Mouse (Mus musculus) hindbrain, postnatal 0 days (tissue): ENCODE measurements around the gene Dnah2. TPM values are rescaled to one million over a fixed set of nuclear protein-coding genes. Genes with fewer than 3 reads are reported as not detected.

Experiments
- ATAC-seq: fragments of 200-750 bp; cut with Nextera tagmentation; 2 replicates; pipeline ENCODE4 v1.8.0; 2017; ENCODE audit warnings: mild to moderate bottlenecking, moderate TSS enrichment, moderate library complexity
- DNase-seq: peaks from one replicate; pipeline ENCODE4 v3.0.0-alpha.2; 2015; ENCODE audit warnings: low spot score
- H3K27ac ChIP-seq: fragments of 300-500 bp; sonication (generic); 2 replicates; pipeline ENCODE4 v1.5.1; 2014; ENCODE audit warnings: mild to moderate bottlenecking
- H3K27me3 ChIP-seq: fragments of 300-500 bp; sonication (generic); 2 replicates; pipeline ENCODE4 v1.6.1; 2014; ENCODE audit warnings: low read length, mixed read lengths; ENCODE audit not compliant: insufficient read depth
- H3K36me3 ChIP-seq: fragments of 300-500 bp; sonication (generic); 2 replicates; pipeline ENCODE4 v1.6.1; 2014; ENCODE audit warnings: low read length, mixed read lengths; ENCODE audit not compliant: insufficient read depth
- H3K4me1 ChIP-seq: fragments of 300-500 bp; sonication (generic); 2 replicates; pipeline ENCODE4 v1.6.1; 2014; ENCODE audit warnings: antibody characterized with exemption, low read length, mixed read lengths; ENCODE audit not compliant: insufficient read depth
- H3K4me2 ChIP-seq: fragments of 300-500 bp; sonication (generic); 2 replicates; pipeline ENCODE4 v1.6.1; 2014; ENCODE audit warnings: low read depth, mild to moderate bottlenecking, low read length, moderate library complexity, mixed read lengths
- H3K4me3 ChIP-seq: fragments of 300-500 bp; sonication (generic); 2 replicates; pipeline ENCODE4 v1.5.1; 2014; ENCODE audit warnings: low read length
- H3K9ac ChIP-seq: fragments of 300-500 bp; sonication (generic); replicated peaks from 2 replicates; pipeline ENCODE4 v1.6.1; 2014; ENCODE audit warnings: mild to moderate bottlenecking, low read length, moderate library complexity, mixed read lengths
- H3K9me3 ChIP-seq: fragments of 300-500 bp; sonication (generic); 2 replicates; pipeline ENCODE4 v1.6.1; 2016; ENCODE audit warnings: low read length, mixed read lengths
- CTCF ChIP-seq: IDR thresholded peaks from 2 replicates; pipeline ENCODE4 v1.5.1; 2016; ENCODE audit warnings: antibody characterized with exemption, control low read depth, low read depth
- WGBS: fragments of 180-500 bp; shearing (Covaris S2); extraction: QIAGEN DNeasy Blood & Tissue Kit; methylation state at CpG from one replicate; pipeline ENCODE4 v1.1.7; 2014; 5-methylcytosine and 5-hydroxymethylcytosine counted together
- polyA plus RNA-seq: library from polyadenylated mRNA; unstranded; fragments of >200 nt; fragmentation: Nextera tagmentation; extraction: Ambion mirVana; gene quantifications from 2 replicates; pipeline ENCODE4 v1.2.1, GENCODE M21; 2015
- total RNA-seq: library from RNA; depleted of rRNA; stranded (reverse); fragments of >200 nt; gene quantifications from 2 replicates; pipeline ENCODE4 v1.2.3, GENCODE M21; 2014

The Dnah2 gene
- total and polyA plus RNA-seq, 2 experiments from 2014 or later: 2.0 to 3.9 TPM

DNA sequence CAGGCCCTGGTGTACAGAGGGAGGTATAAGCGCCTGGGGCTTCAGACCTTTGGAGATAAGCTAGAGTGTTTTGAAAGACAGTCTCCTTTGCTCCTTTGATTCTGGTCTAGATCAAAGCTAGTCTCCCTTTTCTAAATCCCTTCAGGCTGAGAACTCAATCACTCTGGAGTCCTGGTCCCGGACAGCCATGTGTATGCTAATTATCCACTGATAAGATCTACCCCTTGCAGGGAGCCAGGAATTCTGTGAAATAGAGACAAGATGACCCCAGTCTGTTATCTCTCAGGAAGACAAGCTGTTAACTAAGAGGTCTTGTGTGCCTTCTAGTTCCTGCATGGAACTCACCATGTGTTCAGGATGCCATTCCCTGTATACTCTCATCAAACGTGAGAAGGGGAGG is 111.6 kb downstream of the Dnah2 start:
- H3K9me3 ChIP-seq: no peaks in the 10 kb centered on the region
- ATAC-seq: no peak
- no peak overlapping the region for H3K4me2 ChIP-seq
- H3K27ac ChIP-seq: no peak overlapping the region
- no peak for DNase-seq
- WGBS: 65% methylated on average over 3 of the region's 3 CpGs
- no peaks in the 10 kb centered on the region for H3K4me1 ChIP-seq
- H3K27me3 ChIP-seq: no peaks in the 10 kb centered on the region
- no peak overlapping the region for H3K9ac ChIP-seq
- TF ChIP-seq CTCF: no peak
- H3K36me3 ChIP-seq: no peaks in the 10 kb centered on the region
- no peak overlapping the region for H3K4me3 ChIP-seq

- Histone ChIP-seq H3K36me3 (no peaks in the 10 kb centered on the region), H3K9me3 (no peaks in the 10 kb centered on the region), H3K27ac (no peak overlapping the region), H3K27me3 (no peaks in the 10 kb centered on the region), H3K4me2 (no peak overlapping the region), H3K4me1 (no peaks in the 10 kb centered on the region), H3K9ac (no peak overlapping the region), H3K4me3 (no peak overlapping the region)
- 56% methylated on average over 6 of the region's 6 CpGs for WGBS
- DNase-seq (no peak), ATAC-seq (no peak)
- TF ChIP-seq CTCF: no peak
Observed at GRCm38 (mm10) chr11:69433189-69433588, 115.7 kb downstream of the Dnah2 start.

- no peak for ATAC-seq
- Histone ChIP-seq H3K27ac (no peak overlapping the region), H3K4me3 (no peak overlapping the region), H3K4me1 (no peaks in the 10 kb centered on the region), H3K9ac (no peak overlapping the region), H3K36me3 (no peaks in the 10 kb centered on the region), H3K27me3 (no peaks in the 10 kb centered on the region), H3K4me2 (no peak overlapping the region), H3K9me3 (no peaks in the 10 kb centered on the region)
- 73% methylated on average over 11 of the region's 11 CpGs for WGBS
- no peak for DNase-seq
- no peak for TF ChIP-seq CTCF
Observed at GRCm38 (mm10) chr11:69432640-69432982, 116.3 kb downstream of the Dnah2 start.

DNA sequence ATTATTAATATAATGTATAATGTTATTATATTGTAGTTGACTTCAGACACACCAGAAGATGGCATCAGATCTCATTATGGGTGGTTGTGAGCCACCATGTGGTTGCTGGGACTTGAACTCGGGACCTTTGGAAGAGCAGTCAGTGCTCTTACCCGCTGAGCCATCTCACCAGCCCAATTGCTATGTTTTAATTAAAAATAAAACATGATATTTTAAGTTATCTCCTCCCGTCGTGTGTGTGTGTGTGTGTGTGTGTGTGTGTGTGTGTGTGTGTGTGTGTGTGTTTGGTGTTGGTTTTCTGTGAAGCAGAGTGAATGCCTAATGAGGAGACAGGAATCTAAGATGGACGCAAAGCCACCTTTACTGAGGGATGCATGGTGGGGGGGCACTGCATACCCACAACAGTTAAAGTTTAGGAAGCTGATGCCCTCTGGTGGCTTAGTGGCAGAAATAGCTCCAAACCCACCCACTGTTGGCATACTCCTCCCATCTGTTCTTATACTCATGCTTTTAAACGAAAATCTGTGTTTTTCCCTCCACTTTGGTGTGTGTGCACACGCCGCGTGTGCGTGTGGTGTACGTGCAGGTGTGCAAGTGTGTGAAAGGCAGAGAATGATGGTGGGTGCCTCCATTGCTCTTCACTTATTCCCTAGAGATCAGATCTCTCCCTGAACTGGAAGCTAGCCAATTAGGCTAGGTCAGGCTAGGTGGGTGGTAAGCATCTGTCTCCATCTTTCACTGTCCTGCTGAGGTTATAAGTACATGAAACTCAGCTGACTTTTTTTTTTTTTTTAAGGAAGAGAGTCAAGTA is 116.9 kb downstream of the Dnah2 start:
- Histone ChIP-seq H3K27me3 (no peaks in the 10 kb centered on the region), H3K9me3 (no peaks in the 10 kb centered on the region), H3K4me2 (no peak overlapping the region; the same call in 1 of the 2 replicates), H3K36me3 (no peaks in the 10 kb centered on the region), H3K4me1 (no peaks in the 10 kb centered on the region), H3K9ac (no peak overlapping the region), H3K27ac (no peak overlapping the region), H3K4me3 (no peak overlapping the region)
- DNase-seq (peak; percentile 94), ATAC-seq (peak; percentile 89)
- WGBS: 35% methylated on average over 11 of the region's 11 CpGs
- TF ChIP-seq CTCF: peak; percentile 86

GRCm38 (mm10) chr11:69430631-69431030 is 118.3 kb downstream of the Dnah2 start:
- no peak for TF ChIP-seq CTCF
- Histone ChIP-seq H3K27me3 (no peaks in the 10 kb centered on the region), H3K4me1 (no peaks in the 10 kb centered on the region), H3K27ac (no peak overlapping the region), H3K4me2 (no peak overlapping the region), H3K36me3 (no peaks in the 10 kb centered on the region), H3K4me3 (no peak overlapping the region), H3K9me3 (no peaks in the 10 kb centered on the region), H3K9ac (no peak overlapping the region)
- WGBS: 87% methylated on average over 15 of the region's 15 CpGs
- DNase-seq (no peak), ATAC-seq (no peak)

- no peaks in the 10 kb centered on the region for H3K9me3 ChIP-seq
- DNase-seq: peak; percentile 23
- WGBS: 31% methylated on average over 2 of the region's 2 CpGs
Observed at GRCm38 (mm10) chr11:69429313-69429712, 119.6 kb downstream of the Dnah2 start.

GRCm38 (mm10) chr11:69428751-69429150 is 120.2 kb downstream of the Dnah2 start:
- Histone ChIP-seq H3K27me3 (no peaks in the 10 kb centered on the region), H3K36me3 (no peaks in the 10 kb centered on the region), H3K4me3 (no peak overlapping the region), H3K27ac (no peak overlapping the region), H3K4me2 (no peak overlapping the region), H3K4me1 (no peaks in the 10 kb centered on the region), H3K9ac (no peak overlapping the region), H3K9me3 (no peaks in the 10 kb centered on the region)
- DNase-seq (no peak), ATAC-seq (no peak)
- TF ChIP-seq CTCF: no peak
- WGBS: 35% methylated on average over 4 of the region's 4 CpGs

More at GRCm38 (mm10) chr11:69429313-69429712, 119.6 kb downstream of the Dnah2 start:
- Histone ChIP-seq H3K9ac (no peak overlapping the region), H3K27ac (no peak overlapping the region), H3K27me3 (no peaks in the 10 kb centered on the region), H3K4me3 (no peak overlapping the region), H3K4me2 (no peak overlapping the region), H3K36me3 (no peaks in the 10 kb centered on the region), H3K4me1 (no peaks in the 10 kb centered on the region)
- TF ChIP-seq CTCF: no peak
- no peak for ATAC-seq
